Mouse (Mus musculus) liver, adult 2 months (tissue): ENCODE results near the gene Gchfr. TPM values are rescaled to one million over a fixed set of nuclear protein-coding genes. Genes with fewer than 3 reads are reported as not detected.

Source experiments
- DNase-seq: peaks from one replicate; pipeline ENCODE4 v3.0.0-alpha.2; 2011; ENCODE audit warnings: low read depth, low spot score; ENCODE audit errors: extremely low read depth
- H3K27ac ChIP-seq: fragments of 200-500 bp; replicated peaks from 2 replicates; pipeline ENCODE4 v1.5.1; 2012; ENCODE audit warnings: low read depth, mild to moderate bottlenecking, control low read depth, inconsistent platforms, low read length; ENCODE audit not compliant: insufficient read depth
- H3K27me3 ChIP-seq: fragments of 200-500 bp; 2 replicates; pipeline ENCODE4 v1.6.1; 2012; ENCODE audit warnings: mild to moderate bottlenecking, moderate library complexity, low read length, inconsistent platforms; ENCODE audit not compliant: control insufficient read depth, insufficient read depth
- H3K36me3 ChIP-seq: fragments of 200-500 bp; 2 replicates; pipeline ENCODE4 v1.6.1; 2012; ENCODE audit warnings: low read length, inconsistent platforms; ENCODE audit not compliant: control insufficient read depth, insufficient read depth
- H3K4me1 ChIP-seq: fragments of 200-500 bp; 2 replicates; pipeline ENCODE4 v1.6.1; 2011; ENCODE audit warnings: low read length; ENCODE audit not compliant: control insufficient read depth, insufficient read depth
- H3K4me3 ChIP-seq: fragments of 200-500 bp; 2 replicates; pipeline ENCODE4 v1.5.1; 2011; ENCODE audit warnings: low read depth, mild to moderate bottlenecking, control low read depth, low read length, moderate library complexity; ENCODE audit not compliant: insufficient read depth
- H3K79me2 ChIP-seq: fragments of 200-500 bp; 2 replicates; pipeline ENCODE4 v1.6.1; 2012; ENCODE audit warnings: inconsistent platforms, mild to moderate bottlenecking, low read length, moderate library complexity; ENCODE audit not compliant: control insufficient read depth, insufficient read depth
- H3K9ac ChIP-seq: fragments of 200-500 bp; 2 replicates; pipeline ENCODE4 v1.6.1; 2012; ENCODE audit warnings: low read depth, mild to moderate bottlenecking, control low read depth, inconsistent platforms, low read length
- CTCF ChIP-seq: fragments of 200-500 bp; IDR thresholded peaks from 2 replicates; pipeline ENCODE4 v1.5.1; 2011; ENCODE audit warnings: low read depth, low read length, control low read depth
- POLR2A ChIP-seq: fragments of 200-500 bp; IDR thresholded peaks from 2 replicates; pipeline ENCODE4 v1.6.1; 2011; ENCODE audit warnings: low read length, control low read depth; ENCODE audit not compliant: insufficient read depth; ENCODE audit errors: extremely low read depth
- WGBS: fragments of 180-500 bp; shearing (Covaris S2); methylation state at CpG from one replicate; pipeline ENCODE4 v1.1.7; 2018; 5-methylcytosine and 5-hydroxymethylcytosine counted together
- polyA plus RNA-seq: library from polyadenylated mRNA; depleted of rRNA; stranded (reverse); fragments of >200 nt; gene quantifications from 2 replicates; pipeline ENCODE4 v1.2.3, GENCODE M21; 2012; rRNA removed
- total RNA-seq: library from RNA; depleted of rRNA; stranded (reverse); fragments of >200 nt; gene quantifications from 2 replicates; pipeline ENCODE4 v1.2.3, GENCODE M21; 2014; rRNA removed

Gene Gchfr
- total RNA-seq (275 and 332 TPM in 2 replicates), polyA plus RNA-seq (597 and 710 TPM in 2 replicates)

DNA sequence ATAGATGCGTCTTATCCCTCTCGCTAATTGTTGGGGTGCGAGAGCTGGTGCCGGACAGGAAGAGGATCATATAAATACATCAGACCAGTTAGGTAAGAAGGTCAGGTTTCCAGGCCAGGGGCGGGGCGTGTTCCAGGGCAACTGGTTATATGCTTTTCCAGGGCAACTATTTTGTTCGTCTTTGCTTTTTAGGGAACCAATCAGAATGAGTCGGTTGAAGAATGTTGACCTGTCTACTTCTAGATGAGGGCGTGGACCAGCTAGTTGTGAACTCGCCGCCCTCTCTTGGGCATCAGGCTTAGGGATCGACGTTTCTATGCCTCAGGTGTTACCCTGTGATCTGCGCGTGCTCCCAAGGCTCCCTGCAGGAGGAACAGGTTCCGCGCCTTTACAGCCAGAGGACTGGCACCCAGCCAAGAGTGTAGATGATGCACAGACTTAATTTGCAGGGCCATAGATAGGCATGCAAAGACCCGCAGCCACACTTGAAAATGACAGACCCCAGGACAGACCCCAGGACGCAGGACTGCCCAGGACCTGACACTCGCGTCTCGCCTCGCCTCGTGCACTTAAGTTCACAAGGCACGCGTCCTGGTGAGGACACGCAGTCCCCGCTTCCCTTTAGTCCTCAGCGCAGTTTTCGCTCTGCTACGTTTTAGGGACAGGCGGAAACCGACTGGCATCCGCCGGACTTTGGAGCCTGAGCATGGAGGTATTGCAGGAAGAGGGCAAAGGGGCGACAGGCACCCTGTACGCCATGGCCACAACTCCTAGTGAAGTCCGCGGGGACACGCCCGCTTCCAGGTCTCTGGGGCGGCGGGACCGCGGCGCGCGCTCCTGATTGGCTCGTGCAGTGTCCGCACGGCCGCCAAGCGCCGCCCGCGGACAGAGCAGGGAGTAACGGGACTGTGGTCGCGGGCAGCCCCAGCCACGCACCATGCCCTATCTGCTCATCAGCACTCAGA, at the start of gene Gchfr:
Gchfr (plus strand) TSS at position 873 of the 965 bp plus-strand sequence.
- Histone ChIP-seq H3K27me3 (no peaks in the 10 kb centered on the region), H3K9ac (peak within 1 kb of the TSS; percentile 91), H3K36me3 (no peaks in the 10 kb centered on the region), H3K4me1 (peaks cover 3% of the 10 kb centered on the region), H3K27ac (peak within 1 kb of the TSS; percentile 84), H3K4me3 (peak within 1 kb of the TSS; percentile 91), H3K79me2 (0 out of 2 replicates have a peak, but pooled peaks cover 4% of the 10 kb centered on the region)
- TF ChIP-seq CTCF (no peak), POLR2A (0 out of 2 replicates have a peak, but pooled peaks have one; percentile 39)
- under 1% methylated on average over 60 of the region's 60 CpGs for WGBS
- DNase-seq = peak; percentile 92

DNA sequence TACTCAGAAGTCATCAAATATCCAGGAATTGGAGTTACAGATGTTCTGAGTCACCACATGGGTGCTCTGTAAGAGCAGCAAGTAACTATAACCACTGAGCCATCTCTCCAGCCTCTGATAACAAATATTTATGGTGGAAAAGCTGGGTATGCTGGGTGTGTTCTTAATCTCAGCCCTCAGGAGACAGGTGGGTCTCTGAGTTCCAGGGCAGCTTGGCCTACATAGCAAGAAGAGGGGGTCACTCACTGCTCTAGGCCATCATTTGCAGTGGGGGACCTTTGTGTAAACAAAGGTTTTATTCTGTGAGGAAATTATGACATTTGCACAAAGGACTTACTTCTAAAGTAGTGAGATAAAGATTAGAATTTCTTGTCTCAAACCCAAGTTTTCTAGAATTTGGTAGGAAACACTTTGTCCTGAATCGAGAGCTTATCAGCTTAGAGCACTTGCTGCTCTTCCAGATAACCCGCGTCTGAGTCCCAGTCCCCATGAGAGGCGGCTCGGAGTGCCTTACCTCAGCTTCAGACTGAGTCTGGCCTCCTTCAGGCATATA, 31.2 kb upstream of the Gchfr start:
- Histone ChIP-seq H3K4me3 (no peak overlapping the region), H3K36me3 (peaks cover 44% of the 10 kb centered on the region), H3K4me1 (no peaks in the 10 kb centered on the region), H3K27ac (no peak overlapping the region), H3K27me3 (no peaks in the 10 kb centered on the region), H3K79me2 (no peaks in the 10 kb centered on the region), H3K9ac (no peak overlapping the region)
- no peak for DNase-seq
- TF ChIP-seq POLR2A = no peak
- no peak for TF ChIP-seq CTCF
- 73% methylated on average over 5 of the region's 5 CpGs for WGBS

DNA sequence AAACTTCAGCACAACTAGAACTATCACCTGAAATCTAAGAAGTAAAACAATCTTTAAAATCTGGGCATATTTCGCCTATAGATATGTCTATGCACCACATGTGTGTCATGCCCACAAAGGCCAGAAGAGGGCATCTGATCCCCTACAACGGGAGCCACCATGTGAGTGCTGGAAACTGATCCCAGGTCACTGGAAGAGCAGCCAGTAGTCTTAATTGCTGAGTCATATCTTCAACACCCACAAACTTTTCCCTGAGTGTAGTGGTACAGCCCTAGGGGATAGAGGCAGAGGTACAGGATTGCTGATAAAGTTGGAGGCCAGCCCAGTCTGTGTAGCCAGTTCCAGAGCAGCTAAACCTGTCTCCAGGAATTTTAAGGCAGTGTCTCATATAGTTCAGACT, 22.4 kb upstream of the Gchfr start:
- H3K36me3 ChIP-seq = peaks cover 87% of the 10 kb centered on the region

DNA sequence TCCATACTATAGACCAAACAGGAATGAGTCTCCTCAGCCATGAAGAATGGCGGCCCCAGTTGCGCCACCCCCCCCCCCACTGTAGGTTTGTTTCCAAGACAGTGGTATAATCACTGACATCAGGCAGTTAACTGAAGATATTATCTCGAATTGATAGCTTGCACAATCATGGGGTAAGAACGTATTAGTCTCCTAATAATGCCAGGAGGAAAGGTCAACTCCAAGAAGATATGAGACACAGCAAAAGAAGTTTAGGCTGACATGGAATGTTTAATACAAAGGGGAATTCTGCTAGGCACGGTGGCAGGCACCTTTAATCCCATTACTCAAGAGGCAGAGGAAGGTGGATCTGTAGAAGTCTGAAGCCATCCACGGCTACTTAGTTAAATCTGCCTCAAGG, 21.1 kb upstream of the Gchfr start:
- Histone ChIP-seq H3K36me3 (peaks cover 82% of the 10 kb centered on the region), H3K9ac (no peak overlapping the region), H3K79me2 (no peaks in the 10 kb centered on the region), H3K4me1 (no peaks in the 10 kb centered on the region), H3K4me3 (no peak overlapping the region), H3K27me3 (no peaks in the 10 kb centered on the region), H3K27ac (no peak overlapping the region)
- TF ChIP-seq CTCF (no peak), POLR2A (no peak)
- WGBS = 89% methylated on average over 6 of the region's 6 CpGs
- no peak for DNase-seq

More for the DNA sequence above, 22.4 kb upstream of the Gchfr start:
- Histone ChIP-seq H3K27ac (no peak overlapping the region), H3K9ac (no peak overlapping the region), H3K79me2 (no peaks in the 10 kb centered on the region), H3K4me1 (no peaks in the 10 kb centered on the region), H3K27me3 (no peaks in the 10 kb centered on the region), H3K4me3 (no peak overlapping the region)
- 92% methylated on average over 2 of the region's 2 CpGs for WGBS
- TF ChIP-seq POLR2A (no peak), CTCF (peak; percentile 58)
- DNase-seq = peak; percentile 14

DNA sequence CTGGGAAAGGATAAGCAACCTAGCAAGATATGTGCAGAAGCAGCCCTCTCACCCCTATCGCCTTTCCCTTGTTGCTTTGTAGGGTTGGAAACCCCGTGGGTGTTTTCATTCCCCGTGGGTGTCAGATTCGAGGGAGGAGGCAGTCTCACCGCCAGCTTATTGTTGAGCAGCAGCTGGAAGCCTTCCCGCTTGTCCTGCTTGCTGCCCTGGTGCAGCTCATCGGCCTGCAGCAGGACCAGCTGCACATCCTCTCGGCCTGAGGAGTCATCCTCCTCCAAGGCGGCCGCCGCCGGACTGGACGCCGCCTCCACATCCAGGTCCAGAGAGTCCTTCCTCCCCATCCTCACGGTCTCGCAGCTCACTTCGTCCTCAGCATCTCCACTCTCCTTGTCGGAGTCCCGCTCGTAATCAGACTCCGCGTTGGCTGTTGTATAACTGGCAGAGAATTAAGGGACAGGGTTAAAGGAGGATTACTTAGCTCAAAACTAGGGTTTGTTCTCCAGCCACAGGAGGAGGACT, 20.4 kb upstream of the Gchfr start:
- Histone ChIP-seq H3K36me3 (peaks cover 80% of the 10 kb centered on the region), H3K4me1 (no peaks in the 10 kb centered on the region), H3K27ac (no peak overlapping the region), H3K79me2 (no peaks in the 10 kb centered on the region), H3K4me3 (no peak overlapping the region), H3K27me3 (no peaks in the 10 kb centered on the region), H3K9ac (no peak overlapping the region)
- TF ChIP-seq CTCF (no peak), POLR2A (no peak)
- DNase-seq = no peak
- 93% methylated on average over 22 of the region's 22 CpGs for WGBS
